Mouse (Mus musculus) heart, postnatal 36 days (tissue): ENCODE results near the gene Pkn1. TPM values are rescaled to one million over a fixed set of nuclear protein-coding genes. Genes with fewer than 3 reads are reported as not detected.

Experiments used
- DNase-seq, 2 experiments: peaks; one replicate each; pipeline ENCODE4 v3.0.0; 2021 to 2022
- intact Hi-C: fragments of 180-260 bp; cut with DNase I; formaldehyde crosslinking; loops from one replicate; pipeline ENCODE4 v1.15.1; 2025
- total RNA-seq, 2 experiments: library from RNA; stranded (reverse); gene quantifications; 2 replicates each; pipeline ENCODE4 v1.2.3; 2021

Pkn1 gene
- total RNA-seq, 2 experiments from 2014 or later: 53.7 to 62.4 TPM

DNA sequence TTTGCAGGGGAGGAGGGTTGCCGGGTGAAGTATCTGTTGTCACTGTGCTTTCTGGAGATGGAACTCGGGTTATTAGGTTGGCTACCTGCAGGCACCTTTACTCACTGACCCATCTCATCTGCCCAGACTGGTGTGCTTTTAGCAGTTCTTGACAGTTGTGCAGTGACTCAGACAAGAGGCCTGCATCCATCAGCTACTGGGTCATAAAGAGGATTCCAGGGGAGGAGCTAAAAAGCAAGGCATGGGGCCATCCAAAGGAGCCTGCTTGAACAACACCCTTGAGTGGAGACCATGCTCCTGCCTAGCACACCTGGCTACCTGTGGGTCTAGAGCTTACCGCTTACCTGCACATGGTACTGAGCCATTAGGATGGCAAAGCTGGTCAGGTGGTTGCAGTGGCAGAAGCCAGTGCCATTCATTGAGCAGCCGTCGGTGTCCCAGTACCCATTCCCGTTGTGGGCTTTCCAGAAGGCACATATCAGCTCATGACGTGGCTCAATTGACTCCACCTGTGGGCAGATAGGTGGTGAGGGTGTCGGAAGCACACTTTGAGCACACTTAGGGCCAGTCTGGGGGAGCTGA is 26.6 kb upstream of the Pkn1 start:
- intact Hi-C loops: loop anchor here (1.0 to 2.0 kb wide), 2 partner anchors 57 to 169 kb away; no protein-coding TSS in a partner anchor
- no peak for DNase-seq

- DNase-seq: peak; percentile 70 to 81
- intact Hi-C loops: loop anchor here (1.0 to 5.0 kb wide), 3 partner anchors 58 to 227 kb away; no protein-coding TSS in a partner anchor
Observed at GRCm38 (mm10) chr8:83724697-83725482, 25.9 kb upstream of the Pkn1 start.

DNA sequence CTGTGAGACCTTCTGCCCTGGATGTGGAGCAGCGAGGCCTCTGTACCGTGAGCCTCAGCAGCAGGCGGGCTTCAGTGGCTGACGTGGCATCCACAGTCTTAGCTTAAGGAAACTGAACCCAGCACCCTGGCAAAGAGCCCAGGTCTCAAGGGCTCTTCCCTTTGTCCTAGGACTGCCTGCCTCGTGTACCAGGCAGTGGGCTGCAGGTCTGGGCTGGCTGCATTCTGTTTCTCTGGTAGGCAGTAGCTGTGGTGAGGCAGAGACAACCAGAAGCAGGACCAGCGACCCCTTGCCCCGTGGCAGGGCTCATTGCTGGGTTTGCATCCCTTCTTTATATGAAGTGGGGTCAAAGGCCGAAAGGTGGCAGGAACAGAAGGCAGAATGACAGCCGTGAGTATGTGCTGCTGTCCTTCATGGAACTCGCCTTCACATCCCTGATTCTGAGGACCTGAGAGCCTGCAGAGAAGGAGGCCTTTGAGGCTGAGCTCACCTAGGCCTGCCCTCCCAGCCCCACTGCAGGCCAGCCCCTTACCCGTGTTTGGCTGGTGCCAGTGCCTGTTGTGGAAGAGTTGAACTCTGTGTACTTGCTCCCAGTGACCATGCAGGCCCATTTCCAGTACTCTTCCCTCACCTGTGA is 24.6 kb upstream of the Pkn1 start:
- no peak for DNase-seq
- intact Hi-C loops: loop anchor here (2.0 to 5.0 kb wide), 2 partner anchors 59 to 229 kb away; no protein-coding TSS in a partner anchor

- intact Hi-C loops: loop anchor here (5.0 kb wide), 1 partner anchor 230 kb away; no protein-coding TSS in a partner anchor
- DNase-seq: no peak
Observed at GRCm38 (mm10) chr8:83722631-83723030, 23.7 kb upstream of the Pkn1 start.

- intact Hi-C loops: loop anchor here (2.0 to 5.0 kb wide), 2 partner anchors 59 to 231 kb away; no protein-coding TSS in a partner anchor
- DNase-seq: peak; percentile 79 to 81
Observed at GRCm38 (mm10) chr8:83721405-83722025, 22.5 kb upstream of the Pkn1 start.

GRCm38 (mm10) chr8:83719693-83720092 is 20.7 kb upstream of the Pkn1 start:
- intact Hi-C loops: loop anchor here (2.0 to 5.0 kb wide), 2 partner anchors 57 to 233 kb away; no protein-coding TSS in a partner anchor
- DNase-seq: no peak

GRCm38 (mm10) chr8:83719048-83719447 is 20.1 kb upstream of the Pkn1 start:
- DNase-seq: no peak
- intact Hi-C loops: no loop called here

DNA sequence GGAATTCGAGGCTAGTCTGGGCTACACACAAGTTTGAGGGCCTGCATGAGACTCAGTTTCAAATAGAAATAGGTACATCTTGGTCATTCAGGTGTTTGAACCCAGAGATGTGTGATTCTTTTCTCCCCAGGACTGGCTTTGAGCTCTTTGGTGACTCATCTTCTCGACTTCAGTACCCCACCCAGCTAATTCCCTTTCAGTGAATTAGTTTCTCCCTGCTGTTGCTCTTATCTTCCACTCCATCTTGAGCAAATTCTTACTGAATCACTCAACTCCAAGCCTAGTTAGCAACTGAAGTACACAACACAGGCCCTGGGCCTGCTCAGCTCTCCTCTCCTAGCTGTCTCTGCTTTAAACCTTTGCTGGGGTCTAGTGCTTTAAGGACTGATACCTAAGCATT is 17.6 kb upstream of the Pkn1 start:
- intact Hi-C loops: no loop called here
- DNase-seq: no peak

GRCm38 (mm10) chr8:83715771-83716170 is 16.8 kb upstream of the Pkn1 start:
- intact Hi-C loops: loop anchor here (1.0 kb wide), 1 partner anchor 17 kb away; no protein-coding TSS in a partner anchor
- no peak for DNase-seq

DNA sequence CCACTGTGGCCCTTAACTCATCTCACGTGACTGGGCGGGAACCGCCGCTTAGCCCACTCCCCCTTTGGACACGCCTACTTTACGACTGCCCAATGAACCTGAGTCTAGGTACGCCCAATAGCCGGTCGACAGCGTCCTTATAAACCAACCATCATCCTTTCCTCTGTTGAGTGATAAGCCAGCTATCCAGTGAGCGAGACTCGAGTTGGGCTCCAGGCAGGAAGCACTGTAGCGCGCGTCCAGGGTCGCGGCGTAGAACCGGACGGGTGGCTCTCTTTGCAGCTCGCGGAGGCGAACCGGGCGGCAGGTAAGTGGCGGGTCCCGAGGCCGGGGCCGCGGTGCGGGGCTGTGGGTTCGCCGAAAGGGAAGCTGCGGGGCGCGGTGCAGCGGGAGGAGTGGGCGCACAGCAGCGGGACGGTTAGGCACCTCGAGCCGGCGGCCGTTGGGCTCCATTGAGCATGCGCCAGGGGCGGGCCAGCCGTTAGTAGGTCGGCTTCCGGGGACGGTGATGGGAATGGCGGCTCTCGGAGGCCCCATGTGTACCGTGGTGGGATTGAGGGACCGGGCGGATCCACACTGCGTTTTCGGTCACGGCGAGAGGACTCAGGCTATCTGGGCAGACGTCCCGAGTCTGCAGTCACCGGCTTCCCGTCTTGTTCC is 16.2 kb upstream of the Pkn1 start, which contains the start of gene Ddx39:
Gene Ddx39 (plus strand): TSS at position 147 of the 660 bp plus-strand sequence.
- intact Hi-C loops: loop anchor here (1.0 kb wide), 1 partner anchor 17 kb away; no protein-coding TSS in a partner anchor

DNA sequence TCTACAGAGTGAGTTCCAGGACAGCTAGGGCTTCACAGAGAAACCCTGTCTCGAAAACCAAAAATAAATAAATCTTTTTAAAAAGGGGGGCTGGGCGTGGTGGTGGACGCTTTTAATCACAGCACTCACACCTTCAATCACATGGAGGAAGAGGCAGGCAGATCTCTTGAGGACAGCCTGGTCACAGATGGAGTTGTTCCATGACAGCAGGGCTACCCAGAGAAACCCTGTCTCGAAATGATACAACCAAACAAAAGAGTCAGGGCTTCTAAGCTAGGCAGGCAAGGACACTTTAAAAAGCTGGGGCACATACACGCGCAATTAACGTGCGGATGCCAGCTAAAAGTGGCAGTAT is 15.7 kb upstream of the Pkn1 start:
- intact Hi-C loops: loop anchor here (1.0 kb wide), 1 partner anchor 16 kb away; no protein-coding TSS in a partner anchor
- DNase-seq: no peak

More for the DNA sequence above, 16.2 kb upstream of the Pkn1 start, which contains the start of gene Ddx39:
- peak; percentile 90 to 96 for DNase-seq

- DNase-seq: no peak
- intact Hi-C loops: no loop called here
Observed at GRCm38 (mm10) chr8:83707554-83707953, 8.6 kb upstream of the Pkn1 start.

DNA sequence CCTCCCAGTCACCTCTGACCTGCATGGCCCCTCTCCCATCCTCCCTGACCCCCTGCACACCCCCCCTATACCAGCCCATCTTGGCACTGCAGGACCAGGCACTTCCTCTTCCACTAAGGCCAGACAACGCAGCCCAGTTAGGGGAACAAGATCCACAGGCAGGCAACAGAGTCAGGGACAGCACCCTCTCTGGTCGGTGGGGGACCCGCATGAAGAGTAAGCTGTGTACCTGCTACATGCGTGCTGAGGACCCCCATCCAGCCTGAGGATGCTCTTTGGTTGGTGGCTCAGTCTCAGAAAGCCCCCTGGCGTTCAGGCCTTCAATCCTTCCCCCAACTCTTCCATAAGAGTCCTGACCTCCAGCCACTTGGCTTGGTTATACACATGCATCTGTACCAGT is 7.4 kb upstream of the Pkn1 start:
- intact Hi-C loops: no loop called here

DNA sequence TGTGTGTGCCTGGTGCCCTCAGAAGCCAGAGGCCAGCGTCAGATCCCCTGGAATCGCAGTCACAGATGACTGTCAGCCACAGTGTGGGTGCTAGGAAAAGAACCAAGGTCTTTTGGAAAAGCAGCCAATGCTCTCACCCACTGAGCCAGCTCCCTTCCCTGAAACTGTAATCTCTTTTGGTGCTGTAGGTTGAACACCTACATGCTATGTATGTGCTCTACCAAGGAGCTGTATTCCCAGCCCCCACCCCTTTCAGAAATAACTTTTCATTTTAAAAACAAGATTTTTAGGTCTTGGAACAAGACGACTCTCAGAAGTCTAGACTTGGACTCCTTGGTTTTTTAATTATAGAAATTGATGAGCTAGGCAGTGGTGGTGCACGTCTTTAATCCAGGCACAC is 4.4 kb upstream of the Pkn1 start:
- intact Hi-C loops: no loop called here
- no peak for DNase-seq

More for the DNA sequence above, 7.4 kb upstream of the Pkn1 start:
- DNase-seq: no peak

DNA sequence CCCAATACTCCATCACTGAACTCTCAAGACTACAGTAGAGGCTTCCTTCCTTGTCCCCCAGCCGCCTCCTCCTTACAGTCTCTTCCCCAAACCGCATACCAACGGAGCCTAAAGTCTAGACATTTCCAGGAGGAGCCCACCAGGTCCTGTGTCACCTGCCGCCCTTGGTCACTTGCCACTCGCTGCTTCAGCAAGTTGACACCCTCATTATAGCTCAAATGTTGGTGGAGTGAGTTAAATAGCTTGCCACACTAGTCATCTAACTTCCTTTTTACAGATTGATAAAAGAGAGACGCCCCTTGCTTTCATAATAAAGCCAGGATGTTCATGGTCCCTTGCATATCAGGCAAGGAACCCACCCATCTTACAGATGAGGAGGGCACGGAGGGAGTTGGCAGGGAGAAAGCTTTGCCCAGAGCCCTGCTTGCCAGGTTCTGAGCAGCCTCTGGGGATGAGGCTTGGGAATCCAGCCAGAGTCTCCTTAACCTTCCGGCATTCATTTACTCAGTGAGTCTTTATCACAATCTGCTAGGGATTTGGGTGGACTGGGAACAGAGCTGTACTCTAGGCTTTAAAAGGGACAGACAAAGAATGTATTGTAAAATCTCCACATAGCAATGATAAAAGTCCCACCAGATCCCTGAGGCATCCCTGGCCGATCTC is 1.6 kb upstream of the Pkn1 start:
- intact Hi-C loops: no loop called here
- DNase-seq: no peak

GRCm38 (mm10) chr8:83699566-83699965 is 587 bp upstream of the Pkn1 start:
- DNase-seq: no peak
- intact Hi-C loops: no loop called here

DNA sequence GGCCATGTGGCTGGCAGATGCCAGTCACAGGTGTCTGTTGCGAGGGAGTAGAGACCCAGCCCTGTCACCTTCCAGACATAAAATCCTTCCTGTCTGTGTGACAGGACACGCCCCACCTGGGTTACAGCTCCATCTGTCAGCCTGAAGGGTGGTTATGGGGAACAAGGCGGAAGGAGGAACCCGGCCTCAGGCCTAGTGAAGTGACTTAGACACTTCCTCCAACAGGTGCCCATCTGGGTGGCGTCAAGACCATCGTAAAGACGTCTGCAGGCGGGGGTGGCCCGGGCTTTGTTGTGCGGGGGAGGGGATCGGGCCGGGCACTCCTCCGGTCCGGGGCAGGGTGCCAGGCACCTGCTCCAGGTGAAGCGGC is 703 bp downstream of the Pkn1 start:
- intact Hi-C loops: loop anchor here (1.0 kb wide), 1 partner anchor 17 kb away; the partner anchor contains the start of gene Ddx39
- DNase-seq: peak; percentile 47 to 60

DNA sequence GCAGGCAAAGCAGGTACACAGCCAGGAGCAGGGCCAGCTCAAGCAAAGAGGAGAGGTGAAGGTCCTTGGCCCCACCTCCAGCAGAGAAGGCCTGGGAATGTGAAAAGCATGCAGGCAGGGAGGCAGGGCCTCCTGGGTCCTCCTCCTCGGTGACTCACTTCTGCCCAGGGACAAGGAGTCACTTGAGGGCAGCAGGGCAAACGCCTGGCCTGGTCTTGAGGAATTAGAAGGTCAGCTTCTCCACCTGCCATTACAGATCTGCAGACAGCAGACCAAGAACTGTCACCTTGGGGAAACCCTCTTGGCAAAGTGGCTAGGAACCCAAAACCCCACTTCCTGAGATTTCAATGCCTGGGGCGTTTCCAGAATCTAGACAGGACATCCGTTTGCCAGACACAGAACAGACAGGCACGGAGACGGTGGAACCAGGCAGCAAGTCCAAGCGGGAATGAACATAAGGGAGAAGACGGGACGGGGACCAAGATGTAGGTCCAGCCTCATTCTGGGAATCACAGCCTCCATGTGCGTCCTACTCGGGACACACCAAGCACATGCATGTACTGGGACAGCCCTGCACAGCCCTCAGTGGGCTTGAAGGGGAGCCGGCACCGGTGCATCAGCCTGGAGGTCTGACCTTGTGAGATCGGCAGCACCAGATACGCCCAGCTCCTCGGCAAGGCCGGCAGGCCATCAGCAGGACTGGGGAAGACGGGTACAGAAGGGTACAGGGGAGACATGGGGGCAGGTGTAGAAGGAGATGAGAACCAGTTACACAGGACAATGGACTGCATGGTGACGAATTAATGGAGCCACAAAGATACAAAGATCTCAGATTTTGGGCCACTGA is 1.4 kb downstream of the Pkn1 start:
- intact Hi-C loops: loop anchor here (1.0 kb wide), 1 partner anchor 18 kb away; the partner anchor contains the start of gene Ddx39
- DNase-seq: peak; percentile 53 to 70
